Mouse (Mus musculus): ENCODE data around the gene Frmd4b.

DNA sequence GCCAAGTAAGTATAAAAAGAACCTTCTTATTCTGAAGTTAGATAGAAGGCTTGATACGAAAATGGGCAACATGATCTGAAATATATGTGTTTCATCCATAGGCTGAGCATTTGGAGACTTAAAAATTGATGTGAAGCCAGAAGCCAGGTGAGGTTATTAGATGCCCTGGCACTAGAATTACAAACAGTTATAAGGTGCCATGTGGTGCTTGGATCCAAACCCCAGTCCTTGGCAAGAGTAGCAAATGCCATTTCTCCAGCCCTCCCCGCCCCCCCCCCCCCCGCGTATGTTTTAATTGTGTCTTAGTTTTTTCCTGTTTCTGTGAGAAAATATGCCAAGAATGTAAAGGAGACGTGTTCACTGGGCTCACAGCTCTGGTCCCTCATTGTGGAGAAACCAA, 45.1 kb downstream of the Frmd4b start:
- TF ChIP-seq CTCF (IDR thresholded peaks at IDR 0.05) (no peak), EP300 (IDR thresholded peaks at IDR 0.05) (no peak)

Measured in lung, postnatal 0 days (tissue).